Mouse (Mus musculus) liver, postnatal 0 days (tissue): ENCODE measurements at regions not wholly inside any gene's neighbourhood (a gene's known extent, or its start where the extent isn't known, plus 50 kb on each side); places are given as distances from the start of the nearest gene placed in this dataset.

Experiments
- ATAC-seq: fragments of 200-750 bp; cut with Nextera tagmentation; 2 replicates; pipeline ENCODE4 v1.8.0; 2017; ENCODE audit warnings: mild to moderate bottlenecking, moderate library complexity
- DNase-seq: peaks from one replicate; pipeline ENCODE4 v3.0.0-alpha.2; 2016
- H3K27ac ChIP-seq: fragments of 300-500 bp; sonication (generic); 2 replicates; pipeline ENCODE4 v1.5.1; 2014; ENCODE audit warnings: antibody characterized with exemption, moderate library complexity, mild to moderate bottlenecking, low read depth
- H3K27me3 ChIP-seq: fragments of 300-500 bp; sonication (generic); 2 replicates; pipeline ENCODE4 v1.6.1; 2014; ENCODE audit warnings: low read length, control low read depth, mixed read lengths; ENCODE audit not compliant: insufficient read depth
- H3K36me3 ChIP-seq: fragments of 300-500 bp; sonication (generic); replicated peaks from 2 replicates; pipeline ENCODE4 v1.6.1; 2014; ENCODE audit warnings: mild to moderate bottlenecking, control low read depth, low read length, moderate library complexity, mixed read lengths; ENCODE audit not compliant: insufficient read depth
- H3K4me1 ChIP-seq: fragments of 300-500 bp; sonication (generic); 2 replicates; pipeline ENCODE4 v1.6.1; 2014; ENCODE audit warnings: antibody characterized with exemption, mild to moderate bottlenecking, control low read depth; ENCODE audit not compliant: insufficient read depth
- H3K4me2 ChIP-seq: fragments of 300-500 bp; sonication (generic); 2 replicates; pipeline ENCODE4 v1.6.1; 2014; ENCODE audit warnings: low read depth, mild to moderate bottlenecking, low read length, moderate library complexity, mixed read lengths
- H3K4me3 ChIP-seq: fragments of 300-500 bp; sonication (generic); 2 replicates; pipeline ENCODE4 v1.5.1; 2014; ENCODE audit warnings: low read depth, low read length
- H3K9ac ChIP-seq: fragments of 300-500 bp; sonication (generic); replicated peaks from 2 replicates; pipeline ENCODE4 v1.6.1; 2014; ENCODE audit warnings: mild to moderate bottlenecking, moderate library complexity
- H3K9me3 ChIP-seq: fragments of 300-500 bp; sonication (generic); 2 replicates; pipeline ENCODE4 v1.6.1; 2016; ENCODE audit warnings: mild to moderate bottlenecking, control low read depth, low read length, mixed read lengths
- CTCF ChIP-seq: sonication (generic); IDR thresholded peaks from 2 replicates; pipeline ENCODE4 v1.5.1; 2016; ENCODE audit warnings: antibody characterized with exemption, low read depth
- EP300 ChIP-seq: IDR thresholded peaks from 2 replicates; pipeline ENCODE4 v1.6.1; 2016; ENCODE audit warnings: antibody characterized with exemption, low read depth, mild to moderate bottlenecking
- WGBS: fragments of 180-500 bp; shearing (Covaris S2); extraction: QIAGEN DNeasy Blood & Tissue Kit; methylation state at CpG from one replicate; pipeline ENCODE4 v1.1.7; 2014; ENCODE audit not compliant: insufficient replicate concordance; 5-methylcytosine and 5-hydroxymethylcytosine counted together

DNA sequence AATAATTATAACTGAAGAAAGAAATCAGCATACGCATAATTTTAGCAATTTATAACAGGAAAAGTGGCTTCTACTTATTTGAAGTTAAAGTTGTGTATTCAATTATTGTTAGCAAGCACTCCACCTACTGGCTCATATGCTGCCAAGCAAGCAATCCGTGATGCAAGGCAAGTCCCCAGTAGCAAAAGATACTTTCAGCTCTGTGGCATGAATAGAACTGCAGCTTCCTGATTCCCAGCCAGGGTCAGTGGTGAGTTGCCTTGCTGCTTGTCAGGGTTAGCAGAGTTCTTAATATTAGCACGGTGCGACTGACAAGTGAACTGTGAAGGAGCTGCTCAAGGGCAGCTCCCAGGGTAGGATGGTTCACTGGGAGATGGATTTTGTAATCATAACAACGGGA lies 566.8 kb downstream of the Gm43517 start:
- no peaks in the 10 kb centered on the region for H3K4me1 ChIP-seq
- TF ChIP-seq EP300 (no peak), CTCF (0 out of 2 replicates have a peak, but pooled peaks have one; percentile 20)
- no peak overlapping the region for H3K9ac ChIP-seq
- no peak overlapping the region for H3K27ac ChIP-seq
- DNase-seq (no peak), ATAC-seq (no peak)
- H3K36me3 ChIP-seq = no peaks in the 10 kb centered on the region
- H3K4me2 ChIP-seq = no peak overlapping the region
- no peaks in the 10 kb centered on the region for H3K27me3 ChIP-seq
- no peaks in the 10 kb centered on the region for H3K9me3 ChIP-seq
- H3K4me3 ChIP-seq = no peak overlapping the region
- 47% methylated on average over 5 of the region's 5 CpGs for WGBS

DNA sequence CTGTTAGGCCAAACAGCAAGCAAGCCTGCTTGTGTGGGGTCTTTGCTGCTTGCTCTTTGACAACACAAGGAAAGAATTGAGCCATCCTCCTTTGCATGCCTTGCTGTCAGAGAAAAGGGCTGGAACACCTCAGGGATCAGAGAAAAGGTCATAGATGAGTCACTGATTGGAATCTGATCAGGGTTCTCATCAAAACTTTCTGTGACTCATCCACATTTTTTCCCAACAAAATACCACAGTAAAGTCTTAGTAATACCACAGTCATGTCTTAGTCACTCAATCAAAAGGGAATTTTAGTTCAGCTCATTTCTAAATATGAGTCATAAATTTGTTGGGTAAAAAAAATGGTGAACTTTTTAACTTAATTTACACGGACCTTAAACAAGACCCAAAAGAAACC lies 583.1 kb downstream of the Gm43517 start:
- no peaks in the 10 kb centered on the region for H3K4me1 ChIP-seq
- 65% methylated on average over 1 of the region's 1 CpGs for WGBS
- H3K36me3 ChIP-seq = no peaks in the 10 kb centered on the region
- no peaks in the 10 kb centered on the region for H3K9me3 ChIP-seq
- DNase-seq (no peak), ATAC-seq (no peak)
- H3K27ac ChIP-seq = no peak overlapping the region
- H3K9ac ChIP-seq = no peak overlapping the region
- no peak overlapping the region for H3K4me2 ChIP-seq
- TF ChIP-seq CTCF = no peak
- no peak for TF ChIP-seq EP300
- no peaks in the 10 kb centered on the region for H3K27me3 ChIP-seq
- no peak overlapping the region for H3K4me3 ChIP-seq

DNA sequence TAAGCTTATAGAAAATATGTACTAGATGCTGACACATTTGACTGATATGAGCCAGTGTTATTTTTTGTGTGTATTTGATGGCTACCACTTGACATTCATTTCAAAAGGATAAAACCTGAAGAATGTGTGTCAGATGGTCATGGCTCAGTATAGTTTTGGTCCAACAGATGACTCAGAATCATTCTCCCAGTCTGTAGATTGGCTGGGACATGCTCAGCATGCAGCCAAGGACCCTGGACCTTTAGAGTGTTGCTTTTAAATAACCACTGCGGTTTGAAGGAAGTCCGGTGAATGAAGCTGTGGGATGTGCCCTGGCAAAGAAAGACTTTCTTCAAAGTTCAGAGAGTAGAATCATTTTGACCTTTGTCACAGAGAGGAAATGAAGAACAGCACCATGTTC lies 584.6 kb downstream of the Gm43517 start:
- Histone ChIP-seq H3K4me1 (no peaks in the 10 kb centered on the region), H3K27me3 (no peaks in the 10 kb centered on the region), H3K9me3 (no peaks in the 10 kb centered on the region), H3K9ac (no peak overlapping the region), H3K4me2 (no peak overlapping the region), H3K27ac (no peak overlapping the region), H3K36me3 (no peaks in the 10 kb centered on the region), H3K4me3 (no peak overlapping the region)
- TF ChIP-seq CTCF = no peak
- no peak for TF ChIP-seq EP300
- DNase-seq (no peak), ATAC-seq (no peak)
- WGBS = 79% methylated on average over 2 of the region's 2 CpGs

DNA sequence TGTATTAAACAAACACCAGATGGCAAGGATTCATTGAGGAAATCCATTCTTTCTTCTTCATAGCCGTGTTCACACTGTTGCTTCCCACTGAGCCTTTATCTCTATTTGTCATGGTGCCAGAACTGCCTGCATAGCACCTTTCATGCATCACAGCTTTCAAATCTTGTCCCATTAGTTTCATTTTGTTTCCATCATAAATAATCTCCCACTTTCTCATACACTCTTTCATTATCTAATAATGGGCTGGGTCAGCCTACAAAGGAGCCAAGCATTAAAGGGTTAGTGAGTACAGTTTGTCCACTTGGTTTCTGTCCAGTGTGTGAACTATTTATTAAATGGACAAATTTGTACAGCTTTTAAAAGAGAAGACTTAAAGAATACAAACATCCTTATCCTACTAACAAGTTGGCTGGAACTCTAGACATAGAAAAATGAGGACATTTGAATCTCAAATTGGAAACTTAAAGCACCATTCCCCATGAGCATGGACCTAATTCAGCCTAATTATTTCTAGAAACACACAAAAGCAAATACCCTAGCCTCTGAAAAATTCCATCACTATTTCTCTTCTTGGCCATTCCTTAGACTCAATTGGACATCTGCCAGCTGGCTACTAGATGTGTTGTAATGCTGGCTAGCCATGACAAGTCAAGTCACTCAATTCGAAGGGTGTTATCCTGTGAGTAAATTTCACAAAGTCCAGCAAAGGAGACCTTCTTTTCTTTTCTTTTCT lies 589.8 kb downstream of the Gm43517 start:
- no peak overlapping the region for H3K27ac ChIP-seq
- H3K4me2 ChIP-seq = no peak overlapping the region
- no peak for ATAC-seq
- H3K9me3 ChIP-seq = no peaks in the 10 kb centered on the region
- H3K4me1 ChIP-seq = no peaks in the 10 kb centered on the region
- H3K4me3 ChIP-seq = no peak overlapping the region
- H3K9ac ChIP-seq = no peak overlapping the region
- no peak for DNase-seq
- H3K36me3 ChIP-seq = no peaks in the 10 kb centered on the region
- TF ChIP-seq CTCF (no peak), EP300 (no peak)
- WGBS = 65% methylated on average over 2 of the region's 2 CpGs
- no peaks in the 10 kb centered on the region for H3K27me3 ChIP-seq

DNA sequence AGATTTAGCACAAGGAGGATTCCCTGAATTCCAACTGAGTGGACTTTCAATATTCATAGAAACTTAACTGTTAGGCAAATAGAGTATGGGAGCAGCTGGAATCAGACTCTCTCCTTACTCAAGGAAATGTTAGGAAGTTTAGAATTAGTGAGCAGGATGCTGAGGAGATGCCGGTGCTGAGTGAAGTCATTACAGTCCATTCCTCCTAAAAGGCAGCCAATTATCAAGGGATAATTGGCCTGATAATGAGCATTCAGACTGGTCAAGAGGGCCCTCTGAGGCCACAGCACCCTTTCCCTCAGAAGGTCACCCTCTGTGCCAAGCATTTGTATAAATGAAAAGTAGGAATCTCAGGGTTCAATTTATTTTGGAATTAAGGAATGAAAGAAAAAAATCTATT lies 590.6 kb downstream of the Gm43517 start:
- TF ChIP-seq EP300 (no peak), CTCF (no peak)
- H3K27me3 ChIP-seq = no peaks in the 10 kb centered on the region
- 74% methylated on average over 1 of the region's 1 CpGs for WGBS
- no peak overlapping the region for H3K4me3 ChIP-seq
- ATAC-seq = no peak
- DNase-seq = no peak
- H3K9me3 ChIP-seq = no peaks in the 10 kb centered on the region
- no peaks in the 10 kb centered on the region for H3K36me3 ChIP-seq
- H3K9ac ChIP-seq = no peak overlapping the region
- no peak overlapping the region for H3K27ac ChIP-seq
- no peaks in the 10 kb centered on the region for H3K4me1 ChIP-seq
- no peak overlapping the region for H3K4me2 ChIP-seq

DNA sequence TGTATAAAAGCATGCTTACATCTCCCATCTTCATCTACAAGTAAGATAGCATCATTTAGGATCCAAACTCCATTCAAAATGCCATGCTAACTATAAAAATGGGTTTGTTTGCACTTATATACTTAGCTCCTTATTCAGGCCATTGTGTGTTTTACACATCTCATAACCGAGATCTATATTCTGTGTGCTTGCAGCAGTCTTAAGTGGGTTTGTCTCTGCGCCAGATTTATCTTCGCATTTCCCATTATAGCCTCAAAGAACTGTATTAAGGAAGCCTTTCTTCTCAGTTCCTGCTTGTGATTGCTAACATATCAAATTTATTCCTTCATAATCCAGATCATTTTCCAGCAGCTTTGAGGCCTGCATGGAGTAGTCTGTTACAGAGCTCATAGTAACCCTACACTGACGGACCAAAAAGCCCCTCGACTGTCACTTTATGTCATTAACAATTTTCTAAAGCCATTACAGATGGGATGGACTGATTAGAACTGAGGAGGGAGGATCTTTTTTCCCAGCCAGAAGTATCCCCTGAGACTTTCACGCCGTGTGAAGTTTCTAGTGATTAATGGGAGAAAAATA lies 607.6 kb downstream of the Gm43517 start:
- ATAC-seq (no peak), DNase-seq (no peak)
- no peaks in the 10 kb centered on the region for H3K9me3 ChIP-seq
- no peak for TF ChIP-seq EP300
- no peak for TF ChIP-seq CTCF
- H3K4me1 ChIP-seq = no peaks in the 10 kb centered on the region
- no peak overlapping the region for H3K4me3 ChIP-seq
- H3K36me3 ChIP-seq = no peaks in the 10 kb centered on the region
- no peak overlapping the region for H3K27ac ChIP-seq
- H3K27me3 ChIP-seq = no peaks in the 10 kb centered on the region
- WGBS = 82% methylated on average over 7 of the region's 7 CpGs
- no peak overlapping the region for H3K9ac ChIP-seq
- H3K4me2 ChIP-seq = no peak overlapping the region
